Mouse (Mus musculus): Measurements from ENCODE around the gene Ass1.

Gene Ass1

DNA sequence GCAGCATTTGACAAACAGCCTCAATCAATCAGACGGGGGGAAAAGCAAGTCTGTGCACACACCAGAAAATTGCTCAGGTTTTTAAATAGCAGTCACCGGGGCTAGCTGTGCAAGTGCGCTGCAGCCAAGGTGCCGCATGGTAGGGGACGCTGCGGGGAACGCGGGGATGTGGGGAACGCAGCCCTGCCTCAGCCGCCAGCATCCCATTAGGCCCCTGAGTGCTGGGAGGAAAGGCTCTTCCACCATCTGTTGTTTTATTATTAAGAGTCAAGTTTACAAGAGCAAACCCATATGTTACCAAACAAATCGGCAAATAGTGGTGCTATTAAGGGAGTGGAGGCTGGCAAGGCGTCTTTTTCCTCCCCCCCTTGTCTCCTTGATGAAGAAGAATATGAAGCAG is 19.2 kb downstream of the Ass1 start:
- no peak for DNase-seq (ENCODE audit: low spot score in 2 of 2)

DNA sequence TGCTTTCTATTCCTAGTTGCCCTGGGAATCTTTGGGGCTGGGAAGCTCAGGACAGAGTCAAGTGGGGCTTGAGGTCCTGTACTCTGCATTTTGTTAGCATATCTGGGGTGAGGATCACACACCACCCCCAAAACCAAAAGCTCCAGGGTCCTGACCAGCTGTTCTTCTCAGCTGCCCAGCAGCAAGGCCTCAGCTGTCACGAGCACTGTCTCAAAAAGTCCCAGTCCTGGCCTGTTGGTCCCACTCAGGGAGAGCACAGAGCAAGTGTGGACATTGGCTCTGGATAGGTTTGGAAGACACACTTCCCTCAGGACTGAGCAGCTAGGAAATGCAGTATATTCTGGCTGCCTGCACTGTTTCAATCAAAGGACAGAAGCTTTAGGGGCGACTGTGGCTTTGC is 20.5 kb downstream of the Ass1 start:
- no peak for DNase-seq (ENCODE audit: low spot score in 2 of 2)

DNA sequence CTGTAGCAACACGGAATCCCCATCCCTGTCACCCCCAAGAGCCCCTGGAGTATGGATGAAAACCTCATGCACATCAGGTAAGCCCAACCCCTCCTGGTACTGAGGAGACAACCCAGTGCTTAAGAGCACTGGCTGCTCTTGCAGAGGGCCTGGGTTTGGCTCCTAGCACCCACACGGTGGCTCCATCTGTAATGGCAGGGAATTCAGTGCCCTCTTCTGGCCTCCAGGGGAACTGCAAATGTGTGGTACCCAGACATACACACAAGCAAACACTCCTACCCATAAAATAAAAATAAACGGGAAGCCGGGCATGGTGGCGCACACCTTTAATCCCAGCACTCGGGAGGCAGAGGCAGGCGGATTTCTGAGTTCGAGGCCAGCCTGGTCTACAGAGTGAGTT is 22.3 kb downstream of the Ass1 start:
- DNase-seq (ENCODE audit: low spot score in 2 of 2): no peak

DNA sequence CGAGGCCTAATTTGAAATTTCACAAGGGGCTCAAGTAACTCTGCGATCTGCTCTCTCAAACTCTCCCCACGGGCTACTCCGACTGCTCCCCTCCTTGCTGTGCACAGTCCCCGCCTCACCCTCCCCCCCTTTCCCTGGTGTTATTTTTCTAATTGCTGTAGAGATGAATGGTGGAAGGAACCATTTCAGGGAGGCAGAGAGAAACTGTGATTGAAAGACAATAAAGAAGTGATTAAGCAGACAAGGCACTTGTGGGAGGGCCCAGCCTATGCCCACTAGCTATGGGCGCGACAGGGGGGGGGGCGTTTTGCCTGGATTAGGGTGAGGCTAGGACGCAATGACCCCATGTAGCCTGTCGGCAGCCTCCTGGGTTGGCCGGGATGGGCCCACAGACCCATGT is 23.2 kb downstream of the Ass1 start:
- no peak for DNase-seq (ENCODE audit: low spot score in 2 of 2)

DNA sequence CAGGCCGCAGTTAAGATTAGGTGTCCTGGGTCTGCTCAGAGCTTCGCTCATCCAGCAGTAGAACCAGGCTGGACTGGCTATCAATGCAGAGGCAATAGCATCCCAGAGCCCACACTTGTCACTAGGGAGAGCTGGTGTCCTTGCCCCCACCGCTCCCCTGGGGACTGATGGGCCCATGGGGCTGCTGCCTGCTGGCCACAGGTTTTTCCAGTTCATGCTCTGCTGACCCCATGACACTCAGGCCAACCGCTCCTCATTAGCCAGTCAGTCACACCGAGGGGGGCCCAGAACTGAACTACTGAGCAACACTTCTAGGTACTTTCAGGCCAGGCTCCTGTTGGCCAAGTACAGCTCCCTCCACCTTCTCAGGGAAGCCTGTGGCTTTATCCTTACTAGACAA is 24.3 kb downstream of the Ass1 start:
- DNase-seq (ENCODE audit: low spot score in 2 of 2): no peak

GRCm38 (mm10) chr2:31495046-31495476 is 25.1 kb downstream of the Ass1 start:
- no peak for DNase-seq (ENCODE audit: low spot score in 2 of 2)

GRCm38 (mm10) chr2:31496141-31496540 is 26.1 kb downstream of the Ass1 start:
- no peak for DNase-seq (ENCODE audit: low spot score in 2 of 2)

DNA sequence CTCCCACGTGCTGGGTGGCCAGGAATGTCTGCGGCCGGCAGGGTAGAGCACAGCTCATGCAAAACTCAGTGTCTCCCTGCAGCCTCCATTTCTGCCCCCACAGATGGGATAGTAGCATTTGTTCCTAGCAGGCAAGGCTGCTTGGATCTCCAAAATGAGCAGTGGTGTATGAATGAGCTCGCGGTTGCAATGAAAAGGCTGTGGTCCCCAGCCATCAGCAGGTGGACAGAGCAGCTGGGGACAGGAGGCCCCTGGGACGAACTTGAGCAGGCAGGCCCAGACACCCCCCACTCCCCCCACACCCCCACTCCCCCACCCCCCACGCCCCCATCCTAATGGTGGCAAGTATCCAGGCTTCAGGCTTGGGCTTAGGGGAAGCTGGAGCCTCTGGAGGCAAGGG is 27.1 kb downstream of the Ass1 start:
- DNase-seq (ENCODE audit: low spot score in 2 of 2): no peak

DNA sequence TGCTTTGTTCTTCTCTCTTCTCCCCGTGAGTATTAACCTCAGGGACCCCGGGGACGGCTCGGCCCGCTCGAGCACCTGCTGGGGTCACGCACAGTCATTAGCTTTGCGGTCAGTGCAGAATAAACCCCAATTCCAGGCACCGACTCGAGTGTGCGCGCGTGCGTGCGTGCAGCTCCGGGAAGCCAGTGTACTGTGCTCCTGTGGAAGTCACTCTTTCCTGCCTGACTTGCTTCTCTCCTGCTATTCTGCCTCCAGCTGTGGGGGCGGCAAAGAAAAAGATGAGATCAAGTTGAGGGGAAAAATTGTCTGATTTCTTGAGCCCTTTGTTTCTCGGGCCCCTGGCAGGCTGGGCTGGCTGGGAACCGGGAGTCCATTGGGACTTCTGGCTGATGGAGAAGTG is 27.6 kb downstream of the Ass1 start:
- peak in 1 of 2 experiments; percentile 14 for DNase-seq (ENCODE audit: low spot score in 2 of 2)

GRCm38 (mm10) chr2:31499327-31500291 is 29.6 kb downstream of the Ass1 start:
- no peak for DNase-seq (ENCODE audit: low spot score in 2 of 2)

DNA sequence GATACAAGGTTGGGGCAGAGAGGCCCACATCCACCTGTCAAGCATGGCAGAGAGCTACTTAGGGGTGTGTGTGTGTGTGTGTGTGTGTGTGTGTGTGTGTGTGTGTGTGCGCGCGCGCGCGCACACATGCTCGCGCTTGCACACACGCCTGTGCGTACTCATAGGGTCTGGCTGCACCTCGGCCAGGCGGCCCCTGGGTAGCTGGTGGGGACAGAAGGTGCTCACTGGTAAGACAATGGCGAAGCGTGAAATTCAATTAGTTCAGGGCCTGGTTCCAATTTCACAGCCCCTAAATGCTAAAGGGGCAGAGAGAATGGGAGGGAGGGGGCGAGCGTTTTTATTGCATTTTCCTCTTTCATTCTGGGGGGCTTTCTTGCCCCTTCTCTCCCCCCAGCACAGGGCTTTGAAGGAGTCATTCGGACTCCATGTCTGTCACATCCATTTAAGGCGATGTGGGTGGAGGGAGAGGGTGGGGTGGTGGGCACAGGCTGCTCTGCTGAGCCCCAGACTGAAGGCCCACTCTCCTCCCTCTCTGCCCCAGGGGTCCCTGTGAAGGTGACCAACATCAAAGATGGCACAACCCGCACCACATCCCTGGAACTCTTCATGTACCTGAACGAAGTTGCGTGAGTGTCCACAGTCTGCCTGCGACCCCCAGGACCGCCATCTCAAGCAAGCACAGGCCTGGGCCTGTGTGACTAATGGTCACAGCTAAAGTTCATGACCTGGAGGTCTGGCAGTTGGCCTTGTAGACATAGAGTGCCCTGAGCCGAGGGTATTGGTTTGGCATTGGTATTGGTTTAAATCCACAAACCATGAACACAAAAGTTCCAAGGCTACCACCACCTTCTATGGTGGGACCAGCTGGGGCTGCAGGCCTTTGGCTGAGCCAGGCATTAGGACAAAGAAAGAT is 30.5 kb downstream of the Ass1 start:
- DNase-seq (ENCODE audit: low spot score in 2 of 2): no peak

DNA sequence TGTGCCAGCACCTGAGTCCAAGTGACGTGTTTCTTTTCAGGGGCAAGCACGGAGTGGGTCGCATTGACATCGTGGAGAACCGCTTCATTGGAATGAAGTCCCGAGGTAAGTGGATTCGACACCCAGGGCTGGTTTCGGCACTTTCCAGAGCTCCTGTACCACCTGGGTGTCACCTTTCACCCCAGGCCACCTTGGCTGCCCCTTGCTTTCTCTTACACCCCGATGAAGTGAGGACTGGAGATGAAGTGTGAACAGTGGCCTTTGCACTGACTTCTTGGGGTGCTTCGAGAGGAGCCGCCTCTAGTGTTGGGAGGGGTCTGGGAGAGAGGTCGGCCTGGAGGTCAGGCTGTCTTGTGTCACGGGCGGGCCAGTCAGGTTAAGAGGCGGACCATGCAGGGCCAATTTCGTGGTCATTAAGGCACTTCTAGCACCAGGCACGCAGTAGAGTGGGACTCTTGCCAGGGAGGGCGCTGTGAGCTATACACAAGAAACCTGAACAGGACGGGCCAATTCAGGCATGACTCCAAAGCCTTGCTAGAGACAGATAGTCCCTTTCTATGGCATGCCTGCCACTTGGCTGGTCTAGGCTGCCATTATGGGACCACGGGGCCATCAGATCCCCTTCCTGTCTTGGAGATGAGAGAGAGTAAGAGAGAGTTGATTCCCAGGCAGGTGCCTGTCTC is 31.6 kb downstream of the Ass1 start:
- DNase-seq (ENCODE audit: low spot score in 2 of 2): no peak

- no peak for DNase-seq (ENCODE audit: low spot score in 2 of 2)
Observed at GRCm38 (mm10) chr2:31502616-31503522, 32.9 kb downstream of the Ass1 start.

DNA sequence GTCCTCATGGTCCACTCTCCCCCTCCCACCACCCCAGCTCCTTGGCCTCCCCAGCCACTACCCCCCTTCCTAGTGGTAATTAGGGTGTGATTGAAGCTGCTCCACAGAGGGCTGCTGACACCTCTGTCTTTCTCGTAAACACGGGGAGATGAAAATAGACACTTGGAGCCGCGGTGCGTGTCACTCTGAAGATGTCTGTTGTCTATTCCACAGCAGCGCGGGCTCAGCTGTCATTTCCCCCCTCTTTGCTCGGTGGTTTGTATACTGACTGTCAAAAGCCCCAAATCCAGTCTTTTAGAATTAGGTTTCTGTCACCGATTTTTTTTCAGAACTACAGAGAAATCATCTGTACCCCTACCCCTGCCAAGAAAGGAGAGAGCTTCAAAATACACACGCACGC is 35.5 kb downstream of the Ass1 start:
- no peak for DNase-seq (ENCODE audit: low spot score in 2 of 2)

GRCm38 (mm10) chr2:31508851-31509250 is 38.8 kb downstream of the Ass1 start:
- no peak for DNase-seq (ENCODE audit: low spot score in 2 of 2)

GRCm38 (mm10) chr2:31511316-31511715 is 41.3 kb downstream of the Ass1 start:
- no peak for DNase-seq (ENCODE audit: low spot score in 2 of 2)

- no peak for DNase-seq (ENCODE audit: low spot score in 2 of 2)
Observed at GRCm38 (mm10) chr2:31516557-31516956, 46.5 kb downstream of the Ass1 start.

GRCm38 (mm10) chr2:31521800-31522335 is 51.9 kb downstream of the Ass1 start:
- DNase-seq (ENCODE audit: low spot score in 2 of 2): no peak

GRCm38 (mm10) chr2:31524641-31525040 is 54.6 kb downstream of the Ass1 start:
- no peak for DNase-seq (ENCODE audit: low spot score in 2 of 2)

- no peak for DNase-seq (ENCODE audit: low spot score in 2 of 2)
Observed at GRCm38 (mm10) chr2:31525778-31526177, 55.8 kb downstream of the Ass1 start.

GRCm38 (mm10) chr2:31530201-31530600 is 60.2 kb downstream of the Ass1 start:
- DNase-seq (ENCODE audit: low spot score in 2 of 2): no peak
